Mouse (Mus musculus): ENCODE results near the gene Adgrl2. TPM values are rescaled to one million over a fixed set of nuclear protein-coding genes. Genes with fewer than 3 reads are reported as not detected.

The Adgrl2 gene
- polyA plus RNA-seq, 1 experiment, result 92.7 TPM

GRCm38 (mm10) chr3:148960215-148960614, 30.1 kb downstream of the Adgrl2 start:
- Histone ChIP-seq H3K4me1 (ENCODE audit: control insufficient read depth, insufficient read depth, low read length) (peaks cover 6% of the 10 kb centered on the region), H3K4me3 (replicated peaks; ENCODE audit: extremely low read depth, low read depth, low read length) (no peak overlapping the region)
- DNase-seq, result no peak
- 77% methylated on average over 10 of the region's 10 CpGs for WGBS
- TF ChIP-seq CTCF (IDR thresholded peaks at IDR 0.05; ENCODE audit: insufficient read depth, low read length), result no peak
- no peak for TF ChIP-seq POLR2A (IDR thresholded peaks at IDR 0.05; ENCODE audit: borderline replicate concordance, extremely low read depth, low read depth, low read length)

- WGBS, result 5% methylated on average over 15 of the region's 15 CpGs
- TF ChIP-seq POLR2A (IDR thresholded peaks at IDR 0.05; ENCODE audit: borderline replicate concordance, extremely low read depth, low read depth, low read length) (no peak), CTCF (IDR thresholded peaks at IDR 0.05; ENCODE audit: insufficient read depth, low read length) (no peak)
- peaks cover 6% of the 10 kb centered on the region for H3K4me1 ChIP-seq (ENCODE audit: control insufficient read depth, insufficient read depth, low read length)
- DNase-seq, result peak; percentile 39
- peak overlapping the region; percentile 22 for H3K4me3 ChIP-seq (replicated peaks; ENCODE audit: extremely low read depth, low read depth, low read length)
These were observed 30.9 kb downstream of the Adgrl2 start for GRCm38 (mm10) chr3:148959327-148960025.

DNA sequence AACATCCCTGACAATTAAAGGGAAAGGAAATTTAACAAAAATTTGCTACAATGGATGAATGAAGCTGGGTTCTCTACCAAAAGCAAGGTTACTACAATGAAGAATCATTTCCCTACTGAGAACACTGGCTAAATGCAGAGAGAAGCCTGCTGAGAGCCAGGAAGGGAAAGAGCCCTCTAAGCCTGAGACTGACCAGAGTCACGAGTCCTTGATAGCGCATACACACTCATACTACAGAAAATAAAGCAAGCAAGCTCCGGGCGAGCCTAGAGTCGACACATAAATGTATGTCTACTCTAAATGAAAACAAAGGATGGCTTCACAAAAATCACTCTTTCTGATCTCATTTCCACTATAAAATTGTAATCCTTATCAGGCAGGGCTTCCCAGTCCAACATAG, 31.6 kb downstream of the Adgrl2 start:
- no peak for TF ChIP-seq POLR2A (IDR thresholded peaks at IDR 0.05; ENCODE audit: borderline replicate concordance, extremely low read depth, low read depth, low read length)
- TF ChIP-seq CTCF (IDR thresholded peaks at IDR 0.05; ENCODE audit: insufficient read depth, low read length), result no peak
- DNase-seq, result no peak
- Histone ChIP-seq H3K4me1 (ENCODE audit: control insufficient read depth, insufficient read depth, low read length) (peaks cover 6% of the 10 kb centered on the region), H3K4me3 (replicated peaks; ENCODE audit: extremely low read depth, low read depth, low read length) (no peak overlapping the region)
- 48% methylated on average over 5 of the region's 5 CpGs for WGBS

- DNase-seq, result no peak
- TF ChIP-seq POLR2A (IDR thresholded peaks at IDR 0.05; ENCODE audit: borderline replicate concordance, extremely low read depth, low read depth, low read length) (no peak), CTCF (IDR thresholded peaks at IDR 0.05; ENCODE audit: insufficient read depth, low read length) (no peak)
- H3K4me3 ChIP-seq (replicated peaks; ENCODE audit: extremely low read depth, low read depth, low read length), result no peak overlapping the region
- H3K4me1 ChIP-seq (ENCODE audit: control insufficient read depth, insufficient read depth, low read length), result peaks cover 6% of the 10 kb centered on the region
- 47% methylated on average over 9 of the region's 9 CpGs for WGBS
These were observed 32.2 kb downstream of the Adgrl2 start for GRCm38 (mm10) chr3:148958185-148958584.

DNA sequence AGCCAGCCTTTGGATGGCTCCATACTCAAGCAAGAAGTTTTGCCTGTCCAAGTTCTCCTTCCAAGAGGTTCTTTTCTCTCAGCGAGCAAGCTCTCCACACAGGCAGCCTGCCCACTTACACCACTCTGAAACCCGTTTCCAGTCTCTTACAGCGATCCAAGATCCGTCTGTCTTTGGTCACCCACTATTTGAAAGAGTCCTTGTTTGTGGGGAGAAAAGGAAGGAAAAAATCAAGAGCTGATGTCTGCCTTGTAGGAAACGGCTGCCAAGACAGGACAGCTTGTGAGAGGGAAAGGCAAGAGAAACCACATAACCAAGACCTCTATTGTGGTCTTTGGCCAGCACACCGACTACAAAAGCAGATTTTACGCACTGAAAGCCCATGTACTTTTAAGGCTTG, 33.5 kb downstream of the Adgrl2 start:
- peaks cover 6% of the 10 kb centered on the region for H3K4me1 ChIP-seq (ENCODE audit: control insufficient read depth, insufficient read depth, low read length)
- TF ChIP-seq CTCF (IDR thresholded peaks at IDR 0.05; ENCODE audit: insufficient read depth, low read length) (no peak), POLR2A (IDR thresholded peaks at IDR 0.05; ENCODE audit: borderline replicate concordance, extremely low read depth, low read depth, low read length) (no peak)
- no peak overlapping the region for H3K4me3 ChIP-seq (replicated peaks; ENCODE audit: extremely low read depth, low read depth, low read length)
- 48% methylated on average over 7 of the region's 7 CpGs for WGBS
- no peak for DNase-seq

GRCm38 (mm10) chr3:148949796-148950195, 40.6 kb downstream of the Adgrl2 start:
- H3K4me1 ChIP-seq (ENCODE audit: control insufficient read depth, insufficient read depth, low read length), result peaks cover 3% of the 10 kb centered on the region
- 84% methylated on average over 8 of the region's 8 CpGs for WGBS
- DNase-seq, result no peak
- no peak overlapping the region for H3K4me3 ChIP-seq (replicated peaks; ENCODE audit: extremely low read depth, low read depth, low read length)
- TF ChIP-seq CTCF (IDR thresholded peaks at IDR 0.05; ENCODE audit: insufficient read depth, low read length) (no peak), POLR2A (IDR thresholded peaks at IDR 0.05; ENCODE audit: borderline replicate concordance, extremely low read depth, low read depth, low read length) (no peak)

GRCm38 (mm10) chr3:148947805-148948405, 42.5 kb downstream of the Adgrl2 start:
- TF ChIP-seq CTCF (IDR thresholded peaks at IDR 0.05; ENCODE audit: insufficient read depth, low read length), result no peak
- no peak for TF ChIP-seq POLR2A (IDR thresholded peaks at IDR 0.05; ENCODE audit: borderline replicate concordance, extremely low read depth, low read depth, low read length)
- WGBS, result 70% methylated on average over 9 of the region's 9 CpGs
- no peak for DNase-seq
- Histone ChIP-seq H3K4me1 (ENCODE audit: control insufficient read depth, insufficient read depth, low read length) (peaks cover 3% of the 10 kb centered on the region), H3K4me3 (replicated peaks; ENCODE audit: extremely low read depth, low read depth, low read length) (no peak overlapping the region)

- no peak overlapping the region for H3K4me3 ChIP-seq (replicated peaks; ENCODE audit: extremely low read depth, low read depth, low read length)
- peaks cover 3% of the 10 kb centered on the region for H3K4me1 ChIP-seq (ENCODE audit: control insufficient read depth, insufficient read depth, low read length)
- TF ChIP-seq POLR2A (IDR thresholded peaks at IDR 0.05; ENCODE audit: borderline replicate concordance, extremely low read depth, low read depth, low read length), result no peak
- TF ChIP-seq CTCF (IDR thresholded peaks at IDR 0.05; ENCODE audit: insufficient read depth, low read length), result no peak
- no peak for DNase-seq
- 59% methylated on average over 6 of the region's 6 CpGs for WGBS
These were observed 43.1 kb downstream of the Adgrl2 start for GRCm38 (mm10) chr3:148947266-148947665.

- DNase-seq, result no peak
- WGBS, result 49% methylated on average over 8 of the region's 8 CpGs
- H3K4me1 ChIP-seq (ENCODE audit: control insufficient read depth, insufficient read depth, low read length), result peaks cover 3% of the 10 kb centered on the region
- H3K4me3 ChIP-seq (replicated peaks; ENCODE audit: extremely low read depth, low read depth, low read length), result no peak overlapping the region
- TF ChIP-seq POLR2A (IDR thresholded peaks at IDR 0.05; ENCODE audit: borderline replicate concordance, extremely low read depth, low read depth, low read length) (no peak), CTCF (IDR thresholded peaks at IDR 0.05; ENCODE audit: insufficient read depth, low read length) (no peak)
These were observed 44.8 kb downstream of the Adgrl2 start for GRCm38 (mm10) chr3:148945534-148945933.

GRCm38 (mm10) chr3:148939457-148939856, 50.9 kb downstream of the Adgrl2 start:
- WGBS, result 31% methylated on average over 7 of the region's 7 CpGs
- H3K4me1 ChIP-seq (ENCODE audit: control insufficient read depth, insufficient read depth, low read length), result peaks cover under 1% of the 10 kb centered on the region
- H3K4me3 ChIP-seq (replicated peaks; ENCODE audit: extremely low read depth, low read depth, low read length), result no peak overlapping the region
- TF ChIP-seq POLR2A (IDR thresholded peaks at IDR 0.05; ENCODE audit: borderline replicate concordance, extremely low read depth, low read depth, low read length), result no peak
- TF ChIP-seq CTCF (IDR thresholded peaks at IDR 0.05; ENCODE audit: insufficient read depth, low read length), result no peak
- DNase-seq, result no peak

Measured in lung, adult 2 months (tissue).